Mouse (Mus musculus): ENCODE results near the gene Tomm40. TPM values are rescaled to one million over a fixed set of nuclear protein-coding genes. Genes with fewer than 3 reads are reported as not detected.

The Tomm40 gene
- polyA plus RNA-seq, 1 experiment, result 115 TPM

- no peak for DNase-seq (ENCODE audit: extremely low spot score in 1 of 2, low spot score in 1 of 2)
Measured at GRCm38 (mm10) chr7:19710650-19711049, 4.6 kb downstream of the Tomm40 start.

GRCm38 (mm10) chr7:19705271-19705670 is 10.0 kb downstream of the Tomm40 start:
- DNase-seq (ENCODE audit: extremely low spot score in 1 of 2, low spot score in 1 of 2), result no peak

GRCm38 (mm10) chr7:19704475-19704874 is 10.8 kb downstream of the Tomm40 start:
- no peak for DNase-seq (ENCODE audit: extremely low spot score in 1 of 2, low spot score in 1 of 2)

GRCm38 (mm10) chr7:19702859-19703555 is 12.2 kb downstream of the Tomm40 start:
- no peak for DNase-seq (ENCODE audit: extremely low spot score in 1 of 2, low spot score in 1 of 2)

- peak in 1 of 2 experiments; percentile 75 for DNase-seq (ENCODE audit: extremely low spot score in 1 of 2, low spot score in 1 of 2)
Measured at GRCm38 (mm10) chr7:19701069-19701761, 14.0 kb downstream of the Tomm40 start.

- DNase-seq (ENCODE audit: extremely low spot score in 1 of 2, low spot score in 1 of 2), result no peak
Measured at GRCm38 (mm10) chr7:19700299-19701068, 14.8 kb downstream of the Tomm40 start.

GRCm38 (mm10) chr7:19699827-19700148 is 15.4 kb downstream of the Tomm40 start:
- DNase-seq (ENCODE audit: extremely low spot score in 1 of 2, low spot score in 1 of 2), result no peak

- DNase-seq (ENCODE audit: extremely low spot score in 1 of 2, low spot score in 1 of 2), result peak in 1 of 2 experiments; percentile 66
Measured at GRCm38 (mm10) chr7:19698907-19699826, 16.1 kb downstream of the Tomm40 start, which contains the start of gene Apoe. Apoe (minus strand) TSS chr7:19699188.

GRCm38 (mm10) chr7:19697949-19698906 is 17.0 kb downstream of the Tomm40 start:
- DNase-seq (ENCODE audit: extremely low spot score in 1 of 2, low spot score in 1 of 2), result no peak

GRCm38 (mm10) chr7:19696336-19696873 is 18.8 kb downstream of the Tomm40 start:
- DNase-seq (ENCODE audit: extremely low spot score in 1 of 2, low spot score in 1 of 2), result no peak

- no peak for DNase-seq (ENCODE audit: extremely low spot score in 1 of 2, low spot score in 1 of 2)
Measured at GRCm38 (mm10) chr7:19695881-19696280, 19.4 kb downstream of the Tomm40 start.

GRCm38 (mm10) chr7:19695213-19695594 is 20.0 kb downstream of the Tomm40 start:
- DNase-seq (ENCODE audit: extremely low spot score in 1 of 2, low spot score in 1 of 2), result no peak

GRCm38 (mm10) chr7:19694336-19695212 is 20.7 kb downstream of the Tomm40 start:
- no peak for DNase-seq (ENCODE audit: extremely low spot score in 1 of 2, low spot score in 1 of 2)

- peak in 1 of 2 experiments; percentile 45 for DNase-seq (ENCODE audit: extremely low spot score in 1 of 2, low spot score in 1 of 2)
Measured at GRCm38 (mm10) chr7:19693421-19693820, 21.8 kb downstream of the Tomm40 start.

- no peak for DNase-seq (ENCODE audit: extremely low spot score in 1 of 2, low spot score in 1 of 2)
Measured at GRCm38 (mm10) chr7:19691873-19692865, 23.1 kb downstream of the Tomm40 start, which contains the start of gene Apoc1. Apoc1 (minus strand) TSS chr7:19692660.

- no peak for DNase-seq (ENCODE audit: extremely low spot score in 1 of 2, low spot score in 1 of 2)
Measured at GRCm38 (mm10) chr7:19691434-19691833, 23.8 kb downstream of the Tomm40 start.

GRCm38 (mm10) chr7:19690845-19691244 is 24.4 kb downstream of the Tomm40 start:
- DNase-seq (ENCODE audit: extremely low spot score in 1 of 2, low spot score in 1 of 2), result no peak

Measured in frontal cortex, adult 2 months (tissue).